Mouse (Mus musculus): ENCODE results near the gene Rabl6. TPM values are rescaled to one million over a fixed set of nuclear protein-coding genes. Genes with fewer than 3 reads are reported as not detected.

Gene Rabl6
- total RNA-seq (2018; cell fraction: chromatin; rRNA removed) = 100 to 1,000 TPM in 18 of 26 experiments, 10 to 100 TPM in 8; 51.6 to 253 (median 156) TPM
- 10 to 100 TPM; 28.1 to 54.2 (median 44.7) TPM for total RNA-seq (2018; cell fraction: cytosol; rRNA removed)
- total RNA-seq (2018; cell fraction: nucleus; rRNA removed) = 100 to 1,000 TPM in 8 of 26 experiments, 10 to 100 TPM in 18; 23.1 to 143 (median 77.8) TPM
- 48.4 to 64.3 TPM (median 52.1 TPM) in 3 replicates for polyA plus RNA-seq (2018)

DNA sequence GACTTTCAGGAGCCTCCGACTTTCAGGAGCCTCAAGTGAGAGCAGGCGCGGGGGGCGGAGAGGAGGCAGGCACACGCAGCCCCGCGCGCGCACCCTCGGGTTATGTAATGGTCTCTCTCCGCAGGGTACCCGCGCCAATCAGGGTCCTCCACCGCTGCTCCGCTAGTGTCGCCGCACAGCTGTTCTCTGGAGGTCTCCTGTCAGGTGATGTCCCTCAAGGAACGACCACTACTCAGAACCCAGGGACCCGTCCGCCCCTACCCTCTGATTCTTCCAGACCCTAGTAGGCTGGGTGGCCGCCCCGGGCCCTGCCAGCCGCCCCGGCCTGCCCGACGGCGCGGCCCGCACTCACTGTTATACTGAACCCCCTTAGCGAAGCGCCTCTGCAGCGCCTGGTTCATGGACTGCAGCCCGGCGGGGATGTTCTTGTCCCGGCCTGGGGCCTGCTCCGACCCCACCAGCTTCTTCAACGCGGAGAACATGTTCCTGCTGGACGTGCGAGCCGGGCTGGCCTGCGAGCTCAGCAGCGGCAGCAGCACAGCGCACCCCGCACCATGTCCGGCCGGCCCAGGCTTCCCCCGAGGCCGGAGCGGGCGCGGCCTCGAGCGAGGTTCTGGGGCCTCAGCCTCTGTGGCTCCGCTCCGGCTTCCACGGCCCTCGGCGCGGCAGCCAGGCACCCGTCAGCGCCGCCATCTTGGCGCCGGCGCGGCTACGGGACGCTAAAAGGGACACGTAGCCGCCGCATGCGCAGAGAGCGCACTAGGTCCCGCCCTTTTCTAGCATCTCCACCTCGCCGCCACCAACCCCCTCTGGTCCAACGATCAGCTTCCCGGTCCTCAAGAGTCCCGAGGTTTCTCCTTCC, at the start of gene Rabl6:
Gene Rabl6 (minus strand): TSS at position 761 of the 862 bp plus-strand sequence.
- Histone ChIP-seq H3K27ac (no peak within 1 kb of the TSS), H3K4me3 (ENCODE audit: inconsistent target) (peak within 1 kb of the TSS; percentile 42), H3K36me3 (ENCODE audit: inconsistent target) (peaks cover 4% of the 10 kb centered on the region; the same call in 1 of the 2 replicates), H3K79me2 (ENCODE audit: inconsistent target) (peaks cover 49% of the 10 kb centered on the region)
- WGBS (ENCODE audit: missing documents) = under 1% methylated on average over 64 of the region's 80 CpGs

DNA sequence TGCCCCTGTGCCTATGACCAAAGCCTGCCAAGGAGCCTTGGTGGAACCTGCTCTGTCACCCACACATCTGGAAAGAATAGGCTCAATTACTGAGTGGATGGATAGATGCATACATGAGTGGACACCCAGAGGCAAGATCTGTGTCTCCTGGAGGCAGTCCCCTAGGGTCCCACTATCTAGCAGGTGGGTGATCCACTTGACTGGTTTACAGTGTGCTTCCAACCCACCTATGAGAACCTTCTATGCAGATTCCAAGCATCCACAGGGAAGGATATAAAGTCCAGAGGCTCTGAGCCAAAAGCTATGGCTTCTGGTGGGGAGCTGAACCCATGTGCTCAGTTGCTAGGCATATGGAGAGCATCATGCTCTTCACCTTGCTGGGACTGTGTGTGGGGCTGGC, 49.3 kb upstream of the Rabl6 start, which contains the start of gene Lcn5:
Gene Lcn5 (plus strand): TSS at position 301 of the 400 bp plus-strand sequence.
- H3K27ac ChIP-seq = no peak within 1 kb of the TSS
- H3K79me2 ChIP-seq (ENCODE audit: inconsistent target) = no peaks in the 10 kb centered on the region
- H3K36me3 ChIP-seq (ENCODE audit: inconsistent target) = no peaks in the 10 kb centered on the region

DNA sequence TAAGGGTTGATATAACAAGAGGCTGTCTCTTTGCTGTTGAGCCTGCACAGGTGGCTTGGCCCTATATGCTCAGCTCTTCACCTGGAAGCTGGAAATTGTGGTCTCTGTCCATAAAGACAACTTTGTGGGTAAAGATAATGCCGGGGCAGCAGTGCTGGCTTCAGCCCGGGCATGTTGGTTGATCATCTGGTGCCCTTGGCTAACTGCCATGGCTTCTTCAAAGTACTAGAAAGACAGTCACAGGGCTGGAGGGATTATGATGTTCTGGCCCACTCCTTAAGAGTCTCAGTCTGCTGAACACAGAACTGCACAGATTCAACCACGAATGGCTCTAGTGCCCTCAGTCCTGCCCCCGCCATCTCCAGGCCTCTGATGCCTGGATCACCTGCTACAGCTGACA, 48.9 kb upstream of the Rabl6 start:
- Histone ChIP-seq H3K36me3 (ENCODE audit: inconsistent target) (no peaks in the 10 kb centered on the region), H3K79me2 (ENCODE audit: inconsistent target) (no peaks in the 10 kb centered on the region), H3K4me3 (ENCODE audit: inconsistent target) (no peak overlapping the region), H3K27ac (no peak overlapping the region)
- WGBS (ENCODE audit: missing documents) = 78% methylated on average over 4 of the region's 4 CpGs

More for the DNA sequence above, 49.3 kb upstream of the Rabl6 start, which contains the start of gene Lcn5:
- H3K4me3 ChIP-seq (ENCODE audit: inconsistent target) = no peak within 1 kb of the TSS

DNA sequence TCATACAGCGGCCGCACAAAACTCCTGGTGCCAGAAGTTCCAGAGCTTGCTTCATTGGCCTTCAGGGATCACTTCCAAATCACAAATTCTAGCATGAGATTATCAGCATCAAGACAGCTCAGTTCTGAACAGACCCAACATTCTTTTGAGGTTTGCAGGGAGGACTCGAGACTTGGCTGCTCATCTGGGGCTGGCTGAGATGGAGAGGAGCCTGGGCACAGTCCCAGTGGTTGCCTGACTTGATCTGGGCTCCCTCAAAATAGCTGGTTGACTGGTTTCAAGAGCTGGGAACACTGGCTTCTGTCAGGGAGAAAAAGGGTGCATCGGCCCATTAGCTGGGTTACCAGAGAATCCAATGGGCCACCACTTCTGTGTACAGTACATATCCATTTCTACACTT, 48.4 kb upstream of the Rabl6 start:
- WGBS (ENCODE audit: missing documents) = 71% methylated on average over 4 of the region's 4 CpGs
- Histone ChIP-seq H3K27ac (no peak overlapping the region), H3K4me3 (ENCODE audit: inconsistent target) (no peak overlapping the region), H3K36me3 (ENCODE audit: inconsistent target) (no peaks in the 10 kb centered on the region), H3K79me2 (ENCODE audit: inconsistent target) (no peaks in the 10 kb centered on the region)

DNA sequence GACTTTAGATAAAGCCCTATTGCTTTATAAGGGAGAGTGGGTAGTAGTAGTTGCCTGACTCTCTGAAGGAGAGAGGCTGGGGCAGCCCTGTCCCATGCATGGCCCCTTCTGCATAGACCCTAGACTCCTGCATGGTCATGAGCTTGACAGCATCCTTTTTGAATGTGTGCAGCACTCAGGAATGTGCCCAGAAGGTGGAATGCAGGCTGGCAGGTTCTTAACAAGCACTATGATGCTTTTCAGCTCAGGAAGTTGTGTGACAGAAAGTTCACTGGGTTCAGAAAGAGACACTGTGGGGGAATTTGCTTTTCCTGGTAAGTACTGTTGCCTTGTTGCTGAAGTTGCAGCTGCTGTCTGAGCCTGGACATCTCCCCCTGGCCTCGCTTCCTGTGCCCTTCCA, 46.2 kb upstream of the Rabl6 start:
- no peak overlapping the region for H3K27ac ChIP-seq
- no peaks in the 10 kb centered on the region for H3K79me2 ChIP-seq (ENCODE audit: inconsistent target)
- H3K36me3 ChIP-seq (ENCODE audit: inconsistent target) = no peaks in the 10 kb centered on the region
- WGBS (ENCODE audit: missing documents) = 67% methylated on average over 1 of the region's 1 CpGs
- no peak overlapping the region for H3K4me3 ChIP-seq (ENCODE audit: inconsistent target)

DNA sequence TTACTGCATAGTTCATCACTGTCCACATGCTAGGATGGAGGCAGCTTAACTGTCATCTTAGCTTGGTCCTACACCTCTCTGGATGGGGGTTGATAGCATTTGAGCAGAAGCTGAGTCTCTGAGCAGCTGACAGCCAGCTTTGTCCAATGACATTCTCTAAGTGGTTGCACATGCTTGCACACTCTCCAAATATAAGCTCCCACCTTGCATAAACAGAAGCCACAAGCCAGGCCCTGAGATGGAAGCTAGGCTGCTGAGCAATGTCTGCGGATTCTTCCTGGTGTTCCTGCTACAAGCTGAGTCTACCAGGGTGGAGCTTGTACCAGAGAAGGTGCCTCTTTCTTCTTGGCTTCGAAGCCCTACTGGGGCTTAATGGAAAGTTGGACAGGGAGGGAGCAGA, 44.6 kb upstream of the Rabl6 start, which contains the start of gene Lcn8:
Gene Lcn8 (plus strand): TSS at position 219 of the 400 bp plus-strand sequence.
- Histone ChIP-seq H3K27ac (no peak within 1 kb of the TSS), H3K36me3 (ENCODE audit: inconsistent target) (no peaks in the 10 kb centered on the region), H3K4me3 (ENCODE audit: inconsistent target) (no peak within 1 kb of the TSS), H3K79me2 (ENCODE audit: inconsistent target) (no peaks in the 10 kb centered on the region)
- 91% methylated on average over 2 of the region's 2 CpGs for WGBS (ENCODE audit: missing documents)

DNA sequence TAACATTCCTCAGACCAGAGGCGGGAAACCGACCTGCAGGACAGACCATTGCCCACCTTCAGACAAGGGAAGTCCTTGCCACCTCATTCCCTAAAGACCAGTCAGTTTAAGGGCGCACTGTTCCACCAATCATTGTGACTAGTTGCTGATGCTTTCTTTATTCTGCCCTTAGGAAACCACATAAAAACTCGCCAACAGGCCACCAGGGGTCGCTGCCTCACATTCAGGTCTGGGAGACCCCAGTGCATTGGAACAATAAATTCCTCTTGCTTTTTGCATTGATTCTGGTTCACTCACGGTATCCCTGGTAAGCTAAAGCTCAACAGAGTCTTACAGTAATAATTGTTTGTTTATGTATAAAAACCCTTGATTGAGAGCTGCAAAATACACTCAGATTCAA, 31.6 kb upstream of the Rabl6 start:
- Histone ChIP-seq H3K27ac (no peak overlapping the region), H3K4me3 (ENCODE audit: inconsistent target) (no peak overlapping the region)
- 34% methylated on average over 6 of the region's 6 CpGs for WGBS (ENCODE audit: missing documents)

DNA sequence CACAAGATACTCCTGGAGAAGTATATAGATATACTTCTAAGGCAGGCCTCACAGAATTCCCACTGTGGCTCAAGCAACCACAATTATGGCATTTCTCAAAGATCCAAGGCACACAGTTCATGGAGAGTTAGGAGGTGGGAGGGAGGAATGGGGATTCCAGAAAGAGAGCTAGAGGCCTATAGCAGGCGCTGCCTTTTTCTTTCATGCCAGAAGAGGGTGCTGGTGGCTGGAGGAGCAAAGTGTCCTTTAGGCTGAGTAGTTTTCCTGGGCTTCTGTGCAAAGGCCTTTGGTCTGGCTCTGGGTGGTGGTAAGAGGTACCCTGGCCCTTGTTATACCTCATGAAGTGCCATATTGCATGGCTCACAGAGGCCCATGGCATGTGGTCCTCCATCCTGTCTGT, 25.7 kb upstream of the Rabl6 start:
- no peak overlapping the region for H3K4me3 ChIP-seq (ENCODE audit: inconsistent target)
- H3K27ac ChIP-seq = no peak overlapping the region
- H3K36me3 ChIP-seq (ENCODE audit: inconsistent target) = no peaks in the 10 kb centered on the region
- WGBS (ENCODE audit: missing documents) = 100% methylated on average over 1 of the region's 1 CpGs
- H3K79me2 ChIP-seq (ENCODE audit: inconsistent target) = no peaks in the 10 kb centered on the region

More for the DNA sequence above, 31.6 kb upstream of the Rabl6 start:
- H3K79me2 ChIP-seq (ENCODE audit: inconsistent target) = no peaks in the 10 kb centered on the region
- no peaks in the 10 kb centered on the region for H3K36me3 ChIP-seq (ENCODE audit: inconsistent target)

DNA sequence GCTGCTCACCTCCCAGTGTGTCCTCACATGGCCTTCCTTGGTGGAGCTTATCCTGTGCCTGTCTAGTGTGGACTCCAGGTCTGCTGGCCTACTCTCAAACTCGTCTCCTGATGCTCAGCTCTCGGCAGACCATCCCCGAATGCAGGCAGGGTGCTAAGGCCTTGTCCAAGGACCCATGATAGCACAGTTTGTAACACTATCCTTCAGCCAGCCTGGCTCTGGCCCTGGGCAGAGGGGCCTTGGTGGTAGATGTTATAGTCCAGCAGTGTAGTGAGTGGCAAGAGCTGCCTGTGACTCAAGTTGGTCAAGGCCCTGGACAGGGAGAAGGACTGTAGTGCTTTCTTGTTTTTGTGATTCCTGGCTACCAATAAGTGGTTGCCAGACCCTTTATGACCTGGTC, 25.3 kb upstream of the Rabl6 start:
- Histone ChIP-seq H3K36me3 (ENCODE audit: inconsistent target) (no peaks in the 10 kb centered on the region), H3K27ac (no peak overlapping the region), H3K4me3 (ENCODE audit: inconsistent target) (no peak overlapping the region), H3K79me2 (ENCODE audit: inconsistent target) (no peaks in the 10 kb centered on the region)
- WGBS (ENCODE audit: missing documents) = 97% methylated on average over 3 of the region's 3 CpGs

DNA sequence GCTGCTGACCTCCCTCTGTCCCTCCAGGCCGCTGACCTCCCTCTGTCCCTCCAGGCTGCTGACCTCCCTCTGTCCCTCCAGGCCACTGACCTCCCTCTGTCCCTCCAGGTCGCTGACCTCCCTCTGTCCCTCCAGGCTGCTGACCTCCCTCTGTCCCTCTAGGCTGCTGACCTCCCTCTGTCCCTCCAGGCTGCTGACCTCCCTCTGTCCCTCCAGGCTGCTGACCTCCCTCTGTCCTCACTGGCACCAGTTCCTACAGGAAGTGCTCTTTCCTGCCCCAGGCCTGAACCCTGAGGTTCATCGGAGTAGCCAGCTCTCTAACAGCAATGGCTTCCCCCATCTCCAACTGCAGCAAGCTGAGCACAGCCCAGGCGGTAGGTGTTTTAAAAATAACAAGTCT, 20.4 kb upstream of the Rabl6 start:
- no peaks in the 10 kb centered on the region for H3K36me3 ChIP-seq (ENCODE audit: inconsistent target)
- H3K79me2 ChIP-seq (ENCODE audit: inconsistent target) = no peaks in the 10 kb centered on the region
- no peak overlapping the region for H3K4me3 ChIP-seq (ENCODE audit: inconsistent target)
- 86% methylated on average over 4 of the region's 4 CpGs for WGBS (ENCODE audit: missing documents)
- peak overlapping the region; percentile 51 for H3K27ac ChIP-seq

DNA sequence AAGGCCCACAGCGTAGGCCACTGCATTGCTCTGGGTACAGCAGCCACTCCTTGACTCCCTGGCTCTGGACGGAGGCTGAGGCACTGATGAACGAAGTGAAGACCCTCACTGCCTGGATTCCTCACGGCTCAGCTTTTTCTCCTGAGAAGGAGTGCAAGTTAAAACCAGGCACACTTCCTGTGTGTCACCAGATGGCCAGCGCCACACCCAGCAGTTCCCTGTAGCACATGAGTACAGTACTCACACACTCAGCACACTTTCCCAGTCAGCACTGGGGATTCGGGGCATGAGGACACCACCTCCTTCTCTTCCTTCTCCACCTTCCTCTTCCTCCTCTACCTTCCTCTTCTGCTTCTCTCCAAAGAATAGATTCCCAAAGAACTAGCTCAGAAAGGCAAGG, 19.5 kb upstream of the Rabl6 start, which contains the start of gene Fcna:
Gene Fcna (minus strand): TSS at position 220 of the 400 bp plus-strand sequence.
- Histone ChIP-seq H3K79me2 (ENCODE audit: inconsistent target) (no peaks in the 10 kb centered on the region), H3K36me3 (ENCODE audit: inconsistent target) (no peaks in the 10 kb centered on the region), H3K4me3 (ENCODE audit: inconsistent target) (no peak within 1 kb of the TSS), H3K27ac (peak within 1 kb of the TSS; percentile 51)
- 61% methylated on average over 6 of the region's 6 CpGs for WGBS (ENCODE audit: missing documents)

DNA sequence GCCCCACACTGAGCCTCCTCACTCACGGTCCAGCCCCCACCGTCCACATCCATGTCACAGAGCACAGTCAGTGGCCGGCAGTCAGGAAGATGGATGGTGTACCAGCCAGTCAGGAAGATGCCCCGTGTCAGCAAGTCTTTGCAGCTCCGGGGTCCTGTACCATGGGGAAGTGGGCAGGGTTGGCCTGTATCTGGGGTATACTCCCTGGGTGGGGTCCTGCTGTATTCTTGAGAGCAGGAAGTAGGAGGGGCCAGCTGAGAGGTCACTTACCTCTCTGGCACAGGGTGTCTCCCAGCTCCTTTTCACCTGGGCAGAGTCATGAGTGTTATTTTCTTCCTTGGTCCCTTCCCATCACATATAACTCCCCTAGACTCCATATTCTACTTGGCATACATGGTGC, 17.7 kb upstream of the Rabl6 start:
- Histone ChIP-seq H3K36me3 (ENCODE audit: inconsistent target) (no peaks in the 10 kb centered on the region), H3K79me2 (ENCODE audit: inconsistent target) (no peaks in the 10 kb centered on the region), H3K27ac (no peak overlapping the region), H3K4me3 (ENCODE audit: inconsistent target) (no peak overlapping the region)
- WGBS (ENCODE audit: missing documents) = 54% methylated on average over 5 of the region's 5 CpGs

DNA sequence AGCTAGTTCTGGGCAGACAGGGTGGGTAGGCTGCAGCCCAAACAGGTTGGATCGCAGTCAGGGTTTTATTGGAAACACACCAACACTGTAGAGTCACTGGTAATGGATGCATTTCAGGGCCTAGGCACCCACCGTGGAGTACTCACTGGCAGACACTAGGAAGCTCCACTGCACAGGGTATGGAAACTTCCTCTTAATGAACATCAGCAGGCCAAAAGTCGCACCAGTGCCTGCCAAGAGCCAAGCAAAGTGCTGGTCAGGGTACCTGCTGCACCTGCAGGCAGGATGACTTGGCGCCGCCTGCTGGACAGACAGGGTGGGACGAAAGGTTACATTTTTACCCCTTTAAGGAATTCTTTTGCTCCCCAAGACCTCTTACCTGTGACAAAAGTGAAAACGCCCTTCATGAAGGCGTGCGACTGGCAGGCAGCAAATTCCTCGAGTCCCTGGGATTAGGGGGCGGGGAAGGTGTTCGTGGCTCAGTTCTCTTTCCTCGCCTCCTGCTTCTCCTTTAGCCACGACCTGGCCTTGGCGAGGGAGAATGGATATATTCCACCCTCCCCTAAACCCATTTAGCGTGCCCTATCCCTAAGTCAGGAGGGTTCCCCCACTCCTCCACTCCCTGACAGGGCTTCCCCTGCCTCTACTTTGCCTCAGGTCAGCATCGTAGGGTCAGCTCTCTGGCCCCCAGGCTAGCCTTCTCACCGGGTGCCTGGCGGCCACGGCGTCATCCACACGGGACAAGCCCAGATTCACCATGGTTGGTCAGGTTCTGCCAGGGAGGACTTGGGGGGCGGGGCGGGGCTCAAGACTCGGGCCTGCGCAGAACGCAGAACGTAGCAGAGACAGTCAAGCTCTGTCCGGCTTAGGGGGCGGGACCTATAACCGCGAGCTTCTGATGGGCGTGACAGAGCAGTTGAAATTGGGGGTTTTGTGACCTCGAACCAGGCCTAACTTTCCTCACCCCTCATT, 13.2 kb upstream of the Rabl6 start, which contains the start of gene Tmem141:
Gene Tmem141 (minus strand): TSS at position 777 of the 972 bp plus-strand sequence.
- Histone ChIP-seq H3K27ac (peak within 1 kb of the TSS; percentile 62), H3K36me3 (ENCODE audit: inconsistent target) (no peaks in the 10 kb centered on the region), H3K4me3 (ENCODE audit: inconsistent target) (peak within 1 kb of the TSS; percentile 63), H3K79me2 (ENCODE audit: inconsistent target) (no peaks in the 10 kb centered on the region)
- WGBS (ENCODE audit: missing documents) = 8% methylated on average over 34 of the region's 34 CpGs

DNA sequence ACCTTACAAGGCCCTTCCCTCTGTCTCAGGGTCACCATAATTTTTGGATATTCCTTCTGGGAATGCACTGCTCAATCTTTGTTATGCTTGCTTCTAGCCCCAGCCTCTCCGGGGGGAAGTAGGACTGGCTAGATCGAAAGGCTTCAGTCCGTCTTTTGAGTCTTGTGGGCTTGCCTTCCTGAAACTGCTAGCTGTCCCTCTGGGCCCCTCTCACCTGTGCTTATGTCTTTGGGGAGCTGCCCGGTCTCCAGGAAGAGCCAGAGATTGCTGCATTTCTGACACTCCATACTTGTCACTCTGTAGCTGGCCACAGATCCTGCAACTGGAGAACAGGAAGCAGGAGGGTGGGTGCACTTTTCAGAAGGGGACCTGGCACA, 12.5 kb upstream of the Rabl6 start:
- Histone ChIP-seq H3K36me3 (ENCODE audit: inconsistent target) (no peaks in the 10 kb centered on the region), H3K27ac (peak overlapping the region; percentile 62), H3K79me2 (ENCODE audit: inconsistent target) (no peaks in the 10 kb centered on the region), H3K4me3 (ENCODE audit: inconsistent target) (peak overlapping the region; percentile 63)
- WGBS (ENCODE audit: missing documents) = 48% methylated on average over 3 of the region's 4 CpGs

Measured in macrophage (primary cell).